Mouse (Mus musculus): Measurements from ENCODE around the gene Ufc1. TPM values are rescaled to one million over a fixed set of nuclear protein-coding genes. Genes with fewer than 3 reads are reported as not detected.

Gene Ufc1
- polyA plus RNA-seq, 1 experiment: 116 TPM

DNA sequence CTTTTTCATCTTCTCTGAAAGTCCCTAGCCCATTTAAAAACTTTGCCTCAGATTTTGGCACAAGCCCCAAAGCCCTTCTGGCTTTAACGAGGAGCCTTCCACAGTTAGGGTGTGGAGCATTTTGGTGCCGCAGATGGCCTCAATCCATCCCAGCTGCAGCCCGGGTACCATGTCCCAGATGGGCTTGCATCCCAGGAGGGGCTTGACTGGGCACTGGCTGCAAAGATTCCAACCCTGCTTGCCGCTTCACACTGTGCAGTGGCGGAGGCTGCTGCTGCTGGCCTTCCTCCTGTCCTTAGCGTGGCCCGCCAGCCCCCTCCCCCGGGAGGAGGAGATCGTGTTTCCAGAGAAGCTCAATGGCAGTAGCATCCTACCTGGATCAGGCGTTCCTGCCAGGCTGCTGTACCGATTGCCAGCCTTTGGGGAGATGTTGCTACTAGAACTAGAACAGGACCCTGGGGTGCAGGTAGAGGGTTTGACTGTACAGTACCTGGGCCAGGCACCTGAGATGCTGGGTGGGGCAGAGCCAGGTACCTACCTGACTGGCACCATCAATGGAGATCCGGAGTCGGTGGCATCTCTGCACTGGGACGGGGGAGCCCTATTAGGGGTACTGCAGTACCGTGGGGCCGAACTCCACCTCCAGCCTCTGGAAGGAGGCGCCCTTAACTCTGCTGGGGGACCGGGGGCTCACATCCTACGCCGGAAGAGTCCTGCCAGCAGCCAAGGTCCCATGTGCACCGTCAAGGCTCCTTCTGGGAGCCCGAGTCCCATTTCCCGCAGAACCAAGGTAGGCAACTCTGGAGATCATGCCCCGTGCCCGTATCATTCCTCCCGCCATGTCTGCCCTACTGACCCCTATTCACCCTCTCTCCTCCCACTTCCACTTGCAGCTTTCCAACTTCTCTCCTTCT, 43.9 kb downstream of the Ufc1 start, which contains the start of gene Ndufs2:
Gene Ndufs2, minus strand, starts transcription at position 709 of the 914 bp plus-strand sequence.
- H3K4me2 ChIP-seq (ENCODE audit: low read depth): peak within 1 kb of the TSS; percentile 78
- no peaks in the 10 kb centered on the region for H3K27me3 ChIP-seq (ENCODE audit: control insufficient read depth, insufficient read depth, insufficient read length)
- H3ac ChIP-seq (ENCODE audit: control insufficient read depth, insufficient read length): no peak within 1 kb of the TSS
- peaks cover 10% of the 10 kb centered on the region for H3K79me2 ChIP-seq (ENCODE audit: control insufficient read depth, insufficient read depth)
- no peaks in the 10 kb centered on the region for H3K36me3 ChIP-seq (ENCODE audit: control insufficient read depth, insufficient read depth)
- H3K4me3 ChIP-seq: peak within 1 kb of the TSS; percentile 51
- no peak for TF ChIP-seq E2F4 (IDR thresholded peaks at IDR 0.05; ENCODE audit: insufficient read depth)
- TF ChIP-seq POLR2AphosphoS2 (IDR thresholded peaks at IDR 0.05; ENCODE audit: insufficient read length, low read depth): no peak
- TF ChIP-seq TCF3 (IDR thresholded peaks at IDR 0.05; ENCODE audit: insufficient read length, low read depth): no peak
- TF ChIP-seq SRF (IDR thresholded peaks at IDR 0.05; ENCODE audit: control insufficient read depth, insufficient read length, low read depth): no peak
- TF ChIP-seq TCF12 (IDR thresholded peaks at IDR 0.05; ENCODE audit: insufficient read depth, poor library complexity, severe bottlenecking): no peak
- TF ChIP-seq MAX (IDR thresholded peaks at IDR 0.05; ENCODE audit: low read depth): no peak
- no peak for TF ChIP-seq USF1 (IDR thresholded peaks at IDR 0.05; ENCODE audit: low read depth)
- peak; percentile 44 for TF ChIP-seq POLR2A (IDR thresholded peaks at IDR 0.05; ENCODE audit: insufficient read length, low read depth)
- no peak for TF ChIP-seq MYOD1 (IDR thresholded peaks at IDR 0.05; ENCODE audit: control insufficient read depth in 1 of 3, insufficient read length in 2 of 3, low read depth in 2 of 3)
- TF ChIP-seq REST (IDR thresholded peaks at IDR 0.05; ENCODE audit: insufficient read depth, insufficient read length): no peak
- no peak for TF ChIP-seq CEBPB (IDR thresholded peaks at IDR 0.05; ENCODE audit: insufficient read depth, poor library complexity, severe bottlenecking)
- peak in 1 of 3 experiments; percentile 37 for TF ChIP-seq MYOG (IDR thresholded peaks at IDR 0.05; ENCODE audit: control insufficient read depth in 1 of 3, insufficient read depth in 1 of 3, insufficient read length in 2 of 3, low read depth in 2 of 3)

DNA sequence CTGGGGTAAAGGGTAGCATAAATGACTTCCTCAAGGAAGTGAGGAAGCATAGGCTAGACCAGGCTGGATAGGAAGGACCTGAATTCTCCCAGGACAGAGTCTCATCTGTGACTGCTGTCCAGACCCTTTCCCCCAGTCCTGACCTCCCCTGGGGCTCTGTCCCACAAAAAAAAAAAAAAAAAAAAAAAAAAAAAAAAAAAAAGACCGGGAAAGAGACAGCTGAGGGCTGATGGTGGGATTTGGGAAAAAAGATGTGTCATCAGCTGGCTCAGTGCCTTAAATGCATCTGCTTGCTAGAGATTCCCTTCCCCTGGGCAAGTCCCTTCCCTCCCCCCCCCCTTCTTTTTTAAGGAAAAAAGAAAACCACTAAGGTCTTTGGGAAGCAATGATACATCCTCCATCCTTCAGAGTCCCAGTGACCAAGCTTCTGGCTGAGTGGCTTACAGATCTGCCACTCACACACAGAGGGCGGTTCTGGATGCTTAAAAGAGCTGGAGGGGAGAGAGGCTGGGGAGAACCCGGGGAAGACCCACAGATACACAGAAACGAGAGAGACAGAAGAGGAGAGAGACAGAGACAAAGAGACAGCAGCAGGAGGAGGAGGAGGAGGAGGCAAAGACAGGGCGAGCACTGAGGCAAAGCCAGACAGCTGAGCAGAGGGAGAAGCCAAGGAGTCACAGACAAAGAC, 44.8 kb downstream of the Ufc1 start, which contains the start of gene Adamts4:
Gene Adamts4, plus strand, starts transcription at position 509 of the 688 bp plus-strand sequence.
- peak; percentile 78 for TF ChIP-seq POLR2AphosphoS2 (IDR thresholded peaks at IDR 0.05; ENCODE audit: insufficient read length, low read depth)
- TF ChIP-seq TCF12 (IDR thresholded peaks at IDR 0.05; ENCODE audit: insufficient read depth, poor library complexity, severe bottlenecking): no peak
- TF ChIP-seq POLR2A (IDR thresholded peaks at IDR 0.05; ENCODE audit: insufficient read length, low read depth): peak; percentile 68
- H3K36me3 ChIP-seq (ENCODE audit: control insufficient read depth, insufficient read depth): no peaks in the 10 kb centered on the region

DNA sequence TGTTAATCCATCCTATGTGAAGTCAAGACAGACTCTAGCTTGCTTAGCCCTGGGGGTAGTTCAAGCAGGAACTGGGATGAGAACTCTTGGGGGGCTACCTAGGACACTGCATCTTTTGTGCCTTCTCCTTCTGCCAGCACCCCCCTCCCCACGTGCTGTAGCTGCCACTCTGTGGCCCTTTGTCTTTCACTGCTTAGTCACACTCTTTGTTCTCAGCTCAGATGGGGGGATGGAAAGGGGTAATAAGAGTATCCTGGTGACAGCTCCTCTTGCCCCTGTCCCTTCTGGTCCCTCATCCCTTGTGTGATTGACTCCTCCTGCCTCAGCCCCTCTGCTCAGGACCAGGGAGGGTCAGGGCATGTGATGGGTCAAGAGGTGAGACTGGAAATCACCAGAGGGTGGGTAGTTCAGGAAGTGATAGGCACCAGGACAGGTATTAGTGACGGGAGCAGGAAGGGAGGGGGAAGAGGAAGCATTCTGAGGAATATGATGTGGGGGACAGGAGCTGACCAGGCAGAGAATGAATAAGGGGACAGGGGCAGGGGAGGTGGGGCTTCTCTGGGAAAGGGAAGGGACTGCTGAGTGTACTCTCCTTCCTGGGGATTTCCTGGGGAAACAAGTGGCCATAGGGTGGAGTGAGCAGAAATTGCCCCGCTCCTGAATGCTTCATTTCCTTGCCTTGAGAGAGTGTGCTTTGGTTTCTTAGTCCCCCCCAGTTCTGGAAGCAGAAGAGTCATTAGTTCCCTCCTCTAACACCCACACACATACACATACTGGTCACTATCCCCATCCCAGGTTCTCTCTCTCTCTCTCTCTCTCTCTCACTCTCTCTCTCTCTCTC, 46.2 kb downstream of the Ufc1 start:
- H3K36me3 ChIP-seq (ENCODE audit: control insufficient read depth, insufficient read depth): no peaks in the 10 kb centered on the region
- H3K79me2 ChIP-seq (ENCODE audit: control insufficient read depth, insufficient read depth): peaks cover 26% of the 10 kb centered on the region
- H3ac ChIP-seq (ENCODE audit: control insufficient read depth, insufficient read length): no peak overlapping the region
- no peaks in the 10 kb centered on the region for H3K27me3 ChIP-seq (ENCODE audit: control insufficient read depth, insufficient read depth, insufficient read length)
- TF ChIP-seq TCF3 (IDR thresholded peaks at IDR 0.05; ENCODE audit: insufficient read length, low read depth) (no peak), SRF (IDR thresholded peaks at IDR 0.05; ENCODE audit: control insufficient read depth, insufficient read length, low read depth) (no peak), MYOD1 (IDR thresholded peaks at IDR 0.05; ENCODE audit: control insufficient read depth in 1 of 3, insufficient read length in 2 of 3, low read depth in 2 of 3) (no peak), REST (IDR thresholded peaks at IDR 0.05; ENCODE audit: insufficient read depth, insufficient read length) (no peak), POLR2A (IDR thresholded peaks at IDR 0.05; ENCODE audit: insufficient read length, low read depth) (no peak), TCF12 (IDR thresholded peaks at IDR 0.05; ENCODE audit: insufficient read depth, poor library complexity, severe bottlenecking) (no peak), MAX (IDR thresholded peaks at IDR 0.05; ENCODE audit: low read depth) (no peak), POLR2AphosphoS2 (IDR thresholded peaks at IDR 0.05; ENCODE audit: insufficient read length, low read depth) (no peak), E2F4 (IDR thresholded peaks at IDR 0.05; ENCODE audit: insufficient read depth) (no peak), USF1 (IDR thresholded peaks at IDR 0.05; ENCODE audit: low read depth) (no peak), MYOG (IDR thresholded peaks at IDR 0.05; ENCODE audit: control insufficient read depth in 1 of 3, insufficient read depth in 1 of 3, insufficient read length in 2 of 3, low read depth in 2 of 3) (no peak), CEBPB (IDR thresholded peaks at IDR 0.05; ENCODE audit: insufficient read depth, poor library complexity, severe bottlenecking) (no peak)
- H3K4me3 ChIP-seq: no peak overlapping the region
- peak overlapping the region; percentile 98 for H3K4me2 ChIP-seq (ENCODE audit: low read depth)

More for the DNA sequence above, 44.8 kb downstream of the Ufc1 start, which contains the start of gene Adamts4:
- Histone ChIP-seq H3K4me3 (peak within 1 kb of the TSS; percentile 51), H3K79me2 (ENCODE audit: control insufficient read depth, insufficient read depth) (peaks cover 17% of the 10 kb centered on the region), H3ac (ENCODE audit: control insufficient read depth, insufficient read length) (no peak within 1 kb of the TSS), H3K27me3 (ENCODE audit: control insufficient read depth, insufficient read depth, insufficient read length) (no peaks in the 10 kb centered on the region), H3K4me2 (ENCODE audit: low read depth) (peak within 1 kb of the TSS; percentile 98)

DNA sequence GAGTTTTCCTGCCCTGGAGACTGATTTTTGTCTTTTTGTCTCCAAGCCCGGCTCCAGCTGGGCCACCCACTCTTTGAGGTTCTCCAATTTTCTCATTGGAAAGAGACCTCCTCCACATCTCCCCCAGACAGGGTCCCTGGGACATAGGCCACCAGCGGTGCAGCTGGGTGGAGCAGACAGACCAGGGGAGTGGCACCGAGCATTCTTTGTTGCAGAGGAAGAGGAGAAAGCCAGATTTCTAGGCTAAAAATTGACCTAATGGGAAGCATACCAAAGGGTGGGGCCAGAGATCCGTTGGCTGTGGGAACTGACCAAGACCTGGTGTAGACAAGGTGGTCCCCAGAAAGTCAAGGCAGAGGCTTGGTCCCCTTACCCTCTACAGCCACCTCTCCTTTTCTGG, 46.9 kb downstream of the Ufc1 start:
- Histone ChIP-seq H3K79me2 (ENCODE audit: control insufficient read depth, insufficient read depth) (peaks cover 26% of the 10 kb centered on the region), H3K4me2 (ENCODE audit: low read depth) (peak overlapping the region; percentile 98), H3ac (ENCODE audit: control insufficient read depth, insufficient read length) (no peak overlapping the region), H3K4me3 (peak overlapping the region; percentile 62), H3K27me3 (ENCODE audit: control insufficient read depth, insufficient read depth, insufficient read length) (no peaks in the 10 kb centered on the region), H3K36me3 (ENCODE audit: control insufficient read depth, insufficient read depth) (no peaks in the 10 kb centered on the region)
- TF ChIP-seq SRF (IDR thresholded peaks at IDR 0.05; ENCODE audit: control insufficient read depth, insufficient read length, low read depth) (no peak), MYOG (IDR thresholded peaks at IDR 0.05; ENCODE audit: control insufficient read depth in 1 of 3, insufficient read depth in 1 of 3, insufficient read length in 2 of 3, low read depth in 2 of 3) (no peak)

Measured in myocyte (in vitro differentiated cells).